Mouse (Mus musculus) stomach, postnatal 0 days (tissue): ENCODE measurements at regions not wholly inside any gene's neighbourhood (a gene's known extent, or its start where the extent isn't known, plus 50 kb on each side); places are given as distances from the start of the nearest gene placed in this dataset.

Experiments used
- ATAC-seq: fragments of 200-750 bp; cut with Nextera tagmentation; 2 replicates; pipeline ENCODE4 v1.8.0; 2017; ENCODE audit not compliant: low FRiP score, low TSS enrichment
- DNase-seq: peaks from one replicate; pipeline ENCODE4 v3.0.0-alpha.2; 2016; ENCODE audit warnings: low spot score
- H3K27ac ChIP-seq: fragments of 300-500 bp; sonication (generic); replicated peaks from 2 replicates; pipeline ENCODE4 v1.5.1; 2014; ENCODE audit warnings: mild to moderate bottlenecking, control low read depth
- H3K27me3 ChIP-seq: fragments of 300-500 bp; sonication (generic); 2 replicates; pipeline ENCODE4 v1.6.1; 2014; ENCODE audit warnings: low read length; ENCODE audit not compliant: control insufficient read depth, insufficient read depth
- H3K36me3 ChIP-seq: fragments of 300-500 bp; sonication (generic); 2 replicates; pipeline ENCODE4 v1.6.1; 2014; ENCODE audit warnings: low read length, mixed read lengths; ENCODE audit not compliant: control insufficient read depth, insufficient read depth
- H3K4me1 ChIP-seq: fragments of 300-500 bp; sonication (generic); replicated peaks from 2 replicates; pipeline ENCODE4 v1.6.1; 2014; ENCODE audit warnings: antibody characterized with exemption; ENCODE audit not compliant: control insufficient read depth, insufficient read depth
- H3K4me2 ChIP-seq: fragments of 300-500 bp; sonication (generic); replicated peaks from 2 replicates; pipeline ENCODE4 v1.6.1; 2014; ENCODE audit warnings: low read depth, mild to moderate bottlenecking, control low read depth, moderate library complexity
- H3K4me3 ChIP-seq: fragments of 300-500 bp; sonication (generic); 2 replicates; pipeline ENCODE4 v1.5.1; 2014; ENCODE audit warnings: low read depth, low read length, control low read depth
- H3K9ac ChIP-seq: fragments of 300-500 bp; sonication (generic); 2 replicates; pipeline ENCODE4 v1.6.1; 2014; ENCODE audit warnings: mild to moderate bottlenecking, low read length, control low read depth, mixed read lengths
- H3K9me3 ChIP-seq: fragments of 300-500 bp; sonication (generic); 2 replicates; pipeline ENCODE4 v1.6.1; 2016; ENCODE audit warnings: low read length; ENCODE audit not compliant: control insufficient read depth
- CTCF ChIP-seq: IDR thresholded peaks from 2 replicates; pipeline ENCODE4 v1.5.1; 2016; ENCODE audit warnings: antibody characterized with exemption, low read depth, mild to moderate bottlenecking, moderate library complexity
- EP300 ChIP-seq: optimal IDR thresholded peaks from 2 replicates; pipeline ENCODE3; 2016; ENCODE audit warnings: antibody characterized with exemption
- WGBS: fragments of 180-500 bp; shearing (Covaris S2); extraction: QIAGEN DNeasy Blood & Tissue Kit; methylation state at CpG from one replicate; pipeline ENCODE4 v1.1.7; 2014; 5-methylcytosine and 5-hydroxymethylcytosine counted together

- H3K36me3 ChIP-seq: no peaks in the 10 kb centered on the region
- no peaks in the 10 kb centered on the region for H3K9me3 ChIP-seq
- ATAC-seq (no peak), DNase-seq (no peak)
- H3K27me3 ChIP-seq: no peaks in the 10 kb centered on the region
- WGBS: 74% methylated on average over 5 of the region's 5 CpGs
- H3K9ac ChIP-seq: no peak overlapping the region
- TF ChIP-seq CTCF (no peak), EP300 (no peak)
- H3K4me3 ChIP-seq: no peak overlapping the region
- no peak overlapping the region for H3K27ac ChIP-seq
- H3K4me1 ChIP-seq: no peaks in the 10 kb centered on the region
- no peak overlapping the region for H3K4me2 ChIP-seq
Measured at GRCm38 (mm10) chr4:81897451-81897850, 454.8 kb upstream of the Mpdz start.

GRCm38 (mm10) chr4:81868941-81869340 lies 426.3 kb upstream of the Mpdz start:
- no peak overlapping the region for H3K9ac ChIP-seq
- 93% methylated on average over 2 of the region's 2 CpGs for WGBS
- H3K27ac ChIP-seq: no peak overlapping the region
- no peaks in the 10 kb centered on the region for H3K27me3 ChIP-seq
- no peak for DNase-seq
- H3K9me3 ChIP-seq: no peaks in the 10 kb centered on the region
- H3K4me1 ChIP-seq: no peaks in the 10 kb centered on the region
- H3K4me2 ChIP-seq: no peak overlapping the region
- no peak for ATAC-seq
- no peaks in the 10 kb centered on the region for H3K36me3 ChIP-seq
- TF ChIP-seq CTCF (no peak), EP300 (no peak)
- no peak overlapping the region for H3K4me3 ChIP-seq

GRCm38 (mm10) chr4:81841642-81842494 lies 399.3 kb upstream of the Mpdz start:
- Histone ChIP-seq H3K9me3 (no peaks in the 10 kb centered on the region), H3K27me3 (no peaks in the 10 kb centered on the region), H3K4me1 (no peaks in the 10 kb centered on the region), H3K27ac (no peak overlapping the region), H3K4me2 (no peak overlapping the region), H3K36me3 (no peaks in the 10 kb centered on the region), H3K9ac (no peak overlapping the region), H3K4me3 (no peak overlapping the region)
- TF ChIP-seq CTCF: no peak
- TF ChIP-seq EP300: no peak
- WGBS: 55% methylated on average over 4 of the region's 4 CpGs
- DNase-seq (no peak), ATAC-seq (no peak)

- TF ChIP-seq EP300 (no peak), CTCF (no peak)
- H3K4me3 ChIP-seq: no peak overlapping the region
- H3K4me1 ChIP-seq: no peaks in the 10 kb centered on the region
- no peak overlapping the region for H3K9ac ChIP-seq
- H3K9me3 ChIP-seq: no peaks in the 10 kb centered on the region
- 44% methylated on average over 3 of the region's 3 CpGs for WGBS
- H3K4me2 ChIP-seq: no peak overlapping the region
- DNase-seq (no peak), ATAC-seq (no peak)
- no peaks in the 10 kb centered on the region for H3K27me3 ChIP-seq
- no peaks in the 10 kb centered on the region for H3K36me3 ChIP-seq
- H3K27ac ChIP-seq: no peak overlapping the region
Measured at GRCm38 (mm10) chr4:81829972-81830371, 387.4 kb upstream of the Mpdz start.

GRCm38 (mm10) chr4:81827453-81827852 lies 384.8 kb upstream of the Mpdz start:
- no peaks in the 10 kb centered on the region for H3K27me3 ChIP-seq
- H3K4me2 ChIP-seq: no peak overlapping the region
- ATAC-seq (no peak), DNase-seq (no peak)
- no peak overlapping the region for H3K9ac ChIP-seq
- H3K27ac ChIP-seq: no peak overlapping the region
- H3K4me3 ChIP-seq: no peak overlapping the region
- H3K9me3 ChIP-seq: no peaks in the 10 kb centered on the region
- no peaks in the 10 kb centered on the region for H3K4me1 ChIP-seq
- no peak for TF ChIP-seq EP300
- TF ChIP-seq CTCF: no peak
- H3K36me3 ChIP-seq: no peaks in the 10 kb centered on the region
- WGBS: 76% methylated on average over 4 of the region's 4 CpGs

GRCm38 (mm10) chr4:81825966-81826365 lies 383.4 kb upstream of the Mpdz start:
- DNase-seq (no peak), ATAC-seq (no peak)
- no peak overlapping the region for H3K4me3 ChIP-seq
- no peaks in the 10 kb centered on the region for H3K27me3 ChIP-seq
- no peaks in the 10 kb centered on the region for H3K36me3 ChIP-seq
- H3K4me1 ChIP-seq: no peaks in the 10 kb centered on the region
- no peak overlapping the region for H3K9ac ChIP-seq
- TF ChIP-seq EP300: no peak
- no peak for TF ChIP-seq CTCF
- no peaks in the 10 kb centered on the region for H3K9me3 ChIP-seq
- no peak overlapping the region for H3K4me2 ChIP-seq
- H3K27ac ChIP-seq: no peak overlapping the region
